Mouse (Mus musculus) heart, embryonic 11.5 days (tissue): ENCODE data around the gene Kif26a. TPM values are rescaled to one million over a fixed set of nuclear protein-coding genes. Genes with fewer than 3 reads are reported as not detected.

ENCODE experiments used
- ATAC-seq: fragments of 200-750 bp; cut with Nextera tagmentation; replicated peaks from 2 replicates; pipeline ENCODE4 v1.8.0; 2017; ENCODE audit warnings: moderate library complexity; ENCODE audit not compliant: insufficient number of reproducible peaks, low FRiP score, low TSS enrichment
- H3K27ac ChIP-seq: fragments of 300-500 bp; sonication (generic); 2 replicates; pipeline ENCODE4 v1.5.1; 2014; ENCODE audit warnings: mild to moderate bottlenecking, low read depth, low read length
- H3K27me3 ChIP-seq: fragments of 300-500 bp; sonication (generic); 2 replicates; pipeline ENCODE4 v1.6.1; 2014; ENCODE audit warnings: mild to moderate bottlenecking, low read length, mixed read lengths; ENCODE audit not compliant: control insufficient read depth, insufficient read depth
- H3K36me3 ChIP-seq: fragments of 300-500 bp; sonication (generic); 2 replicates; pipeline ENCODE4 v1.6.1; 2014; ENCODE audit warnings: mild to moderate bottlenecking, low read length, moderate library complexity, mixed read lengths; ENCODE audit not compliant: control insufficient read depth, insufficient read depth
- H3K4me1 ChIP-seq: fragments of 300-500 bp; sonication (generic); 2 replicates; pipeline ENCODE4 v1.6.1; 2014; ENCODE audit warnings: low read length; ENCODE audit not compliant: control insufficient read depth, insufficient read depth
- H3K4me2 ChIP-seq: fragments of 300-500 bp; sonication (generic); 2 replicates; pipeline ENCODE4 v1.6.1; 2014; ENCODE audit warnings: mild to moderate bottlenecking, moderate library complexity
- H3K4me3 ChIP-seq: fragments of 300-500 bp; sonication (generic); 2 replicates; pipeline ENCODE4 v1.5.1; 2014; ENCODE audit warnings: low read depth, low read length
- H3K9ac ChIP-seq: fragments of 300-500 bp; sonication (generic); 2 replicates; pipeline ENCODE4 v1.6.1; 2014; ENCODE audit warnings: mild to moderate bottlenecking, low read depth, low read length, moderate library complexity
- H3K9me3 ChIP-seq: fragments of 300-500 bp; sonication (generic); replicated peaks from 2 replicates; pipeline ENCODE4 v1.6.1; 2016; ENCODE audit warnings: low read length; ENCODE audit not compliant: control insufficient read depth
- WGBS: fragments of 180-500 bp; shearing (Covaris S2); extraction: QIAGEN DNeasy Blood & Tissue Kit; methylation state at CpG from one replicate; pipeline ENCODE4 v1.1.7; 2014; ENCODE audit not compliant: insufficient replicate concordance; 5-methylcytosine and 5-hydroxymethylcytosine counted together
- polyA plus RNA-seq: library from polyadenylated mRNA; unstranded; fragments of >200 nt; fragmentation: Nextera tagmentation; extraction: Ambion mirVana; gene quantifications from 2 replicates; pipeline ENCODE4 v1.2.1, GENCODE M21; 2014

Kif26a gene
- 0.89 and 1.3 TPM in 2 replicates for polyA plus RNA-seq

- Histone ChIP-seq H3K4me2 (peak within 1 kb of the TSS; percentile 80), H3K36me3 (no peaks in the 10 kb centered on the region), H3K27ac (0 out of 2 replicates have a peak within 1 kb of the TSS, but pooled peaks have one; percentile 5), H3K9me3 (no peaks in the 10 kb centered on the region), H3K27me3 (peaks cover 53% of the 10 kb centered on the region), H3K4me1 (peaks cover 26% of the 10 kb centered on the region), H3K4me3 (peak within 1 kb of the TSS; percentile 55), H3K9ac (peak within 1 kb of the TSS; percentile 72)
- under 1% methylated on average over 57 of the region's 68 CpGs for WGBS
- ATAC-seq: peak; percentile 73
Observed at GRCm38 (mm10) chr12:112145875-112146651, at the start of gene Kif26a. Gene Kif26a, plus strand, starts transcription at chr12:112146208.

- Histone ChIP-seq H3K9ac (no peak overlapping the region), H3K36me3 (no peaks in the 10 kb centered on the region), H3K4me2 (no peak overlapping the region), H3K27ac (no peak overlapping the region), H3K9me3 (no peaks in the 10 kb centered on the region), H3K27me3 (no peaks in the 10 kb centered on the region), H3K4me1 (no peaks in the 10 kb centered on the region), H3K4me3 (no peak overlapping the region)
- ATAC-seq: no peak
- WGBS: 60% methylated on average over 8 of the region's 8 CpGs
Observed at GRCm38 (mm10) chr12:112096733-112097117, 49.3 kb upstream of the Kif26a start.

GRCm38 (mm10) chr12:112100106-112100505 is 45.9 kb upstream of the Kif26a start:
- no peak overlapping the region for H3K4me2 ChIP-seq
- ATAC-seq: no peak
- H3K4me1 ChIP-seq: no peaks in the 10 kb centered on the region
- WGBS: 49% methylated on average over 4 of the region's 4 CpGs
- H3K36me3 ChIP-seq: no peaks in the 10 kb centered on the region
- H3K27ac ChIP-seq: no peak overlapping the region
- no peaks in the 10 kb centered on the region for H3K9me3 ChIP-seq
- no peak overlapping the region for H3K4me3 ChIP-seq
- no peaks in the 10 kb centered on the region for H3K27me3 ChIP-seq
- no peak overlapping the region for H3K9ac ChIP-seq

GRCm38 (mm10) chr12:112101045-112101444 is 45.0 kb upstream of the Kif26a start:
- H3K27ac ChIP-seq: no peak overlapping the region
- H3K4me3 ChIP-seq: no peak overlapping the region
- 50% methylated on average over 4 of the region's 4 CpGs for WGBS
- H3K9ac ChIP-seq: no peak overlapping the region
- H3K27me3 ChIP-seq: 0 out of 2 replicates have a peak, but pooled peaks cover 3% of the 10 kb centered on the region
- no peaks in the 10 kb centered on the region for H3K4me1 ChIP-seq
- ATAC-seq: no peak
- H3K36me3 ChIP-seq: no peaks in the 10 kb centered on the region
- no peak overlapping the region for H3K4me2 ChIP-seq
- no peaks in the 10 kb centered on the region for H3K9me3 ChIP-seq

GRCm38 (mm10) chr12:112103179-112103578 is 42.8 kb upstream of the Kif26a start:
- Histone ChIP-seq H3K27ac (no peak overlapping the region), H3K9me3 (no peaks in the 10 kb centered on the region), H3K27me3 (peaks cover 13% of the 10 kb centered on the region), H3K9ac (no peak overlapping the region), H3K4me1 (no peaks in the 10 kb centered on the region), H3K4me3 (no peak overlapping the region), H3K36me3 (no peaks in the 10 kb centered on the region), H3K4me2 (no peak overlapping the region)
- no peak for ATAC-seq
- 73% methylated on average over 5 of the region's 5 CpGs for WGBS

GRCm38 (mm10) chr12:112104890-112105289 is 41.1 kb upstream of the Kif26a start:
- Histone ChIP-seq H3K9ac (no peak overlapping the region), H3K27me3 (peaks cover 21% of the 10 kb centered on the region), H3K36me3 (no peaks in the 10 kb centered on the region), H3K27ac (no peak overlapping the region), H3K4me3 (no peak overlapping the region), H3K4me1 (no peaks in the 10 kb centered on the region), H3K4me2 (no peak overlapping the region), H3K9me3 (no peaks in the 10 kb centered on the region)
- 79% methylated on average over 11 of the region's 11 CpGs for WGBS
- ATAC-seq: no peak

- Histone ChIP-seq H3K9me3 (no peaks in the 10 kb centered on the region), H3K4me3 (peak within 1 kb of the TSS; percentile 32), H3K27me3 (peaks cover 22% of the 10 kb centered on the region), H3K4me1 (no peaks in the 10 kb centered on the region), H3K4me2 (peak within 1 kb of the TSS; percentile 62), H3K36me3 (no peaks in the 10 kb centered on the region), H3K9ac (no peak within 1 kb of the TSS), H3K27ac (no peak within 1 kb of the TSS)
- no peak; the same call in 1 of the 2 replicates for ATAC-seq
- 2% methylated on average over 14 of the region's 14 CpGs for WGBS
Observed at GRCm38 (mm10) chr12:112106541-112106971, 39.5 kb upstream of the Kif26a start, which contains the start of gene Aspg. Gene Aspg, plus strand, starts transcription at chr12:112106679.

- no peak for ATAC-seq
- Histone ChIP-seq H3K27ac (no peak overlapping the region), H3K36me3 (no peaks in the 10 kb centered on the region), H3K9me3 (no peaks in the 10 kb centered on the region), H3K4me1 (no peaks in the 10 kb centered on the region), H3K9ac (no peak overlapping the region), H3K4me3 (no peak overlapping the region), H3K27me3 (peaks cover 26% of the 10 kb centered on the region), H3K4me2 (no peak overlapping the region)
- 78% methylated on average over 8 of the region's 8 CpGs for WGBS
Observed at GRCm38 (mm10) chr12:112107685-112108084, 38.3 kb upstream of the Kif26a start.
